Mouse (Mus musculus): ENCODE data around the gene Rreb1. TPM values are rescaled to one million over a fixed set of nuclear protein-coding genes. Genes with fewer than 3 reads are reported as not detected.

Rreb1 gene
- total RNA-seq, 2 experiments from 2014 or later: 44.6 to 48.8 TPM

GRCm38 (mm10) chr13:37779251-37779667, 1.1 kb downstream of the Rreb1 start:
- DNase-seq: no peak

- no peak for DNase-seq
These were observed 3.4 kb downstream of the Rreb1 start for GRCm38 (mm10) chr13:37781557-37781956.

GRCm38 (mm10) chr13:37782144-37782543, 3.9 kb downstream of the Rreb1 start:
- no peak for DNase-seq

GRCm38 (mm10) chr13:37783676-37784075, 5.5 kb downstream of the Rreb1 start:
- no peak for DNase-seq

- DNase-seq: no peak
These were observed 6.0 kb downstream of the Rreb1 start for GRCm38 (mm10) chr13:37784226-37784625.

GRCm38 (mm10) chr13:37792739-37793336, 14.6 kb downstream of the Rreb1 start:
- DNase-seq: no peak

GRCm38 (mm10) chr13:37798811-37799210, 20.6 kb downstream of the Rreb1 start:
- no peak for DNase-seq

- no peak for DNase-seq
These were observed 21.2 kb downstream of the Rreb1 start for GRCm38 (mm10) chr13:37799413-37799812.

GRCm38 (mm10) chr13:37801101-37802075, 23.2 kb downstream of the Rreb1 start:
- peak; percentile 20 for DNase-seq

GRCm38 (mm10) chr13:37802246-37803003, 24.2 kb downstream of the Rreb1 start:
- DNase-seq: no peak

- no peak for DNase-seq
These were observed 25.0 kb downstream of the Rreb1 start for GRCm38 (mm10) chr13:37803244-37803643.

GRCm38 (mm10) chr13:37804023-37804422, 25.8 kb downstream of the Rreb1 start:
- no peak for DNase-seq

- no peak for DNase-seq
These were observed 36.8 kb downstream of the Rreb1 start for GRCm38 (mm10) chr13:37815001-37815400.

- no peak for DNase-seq
These were observed 38.5 kb downstream of the Rreb1 start for GRCm38 (mm10) chr13:37816736-37817135.

- peak; percentile 49 for DNase-seq
These were observed 43.2 kb downstream of the Rreb1 start for GRCm38 (mm10) chr13:37821413-37821812.

GRCm38 (mm10) chr13:37824331-37824920, 46.2 kb downstream of the Rreb1 start:
- DNase-seq: no peak

- peak; percentile 21 for DNase-seq
These were observed 46.9 kb downstream of the Rreb1 start for GRCm38 (mm10) chr13:37824956-37825645.

GRCm38 (mm10) chr13:37825646-37826280, 47.6 kb downstream of the Rreb1 start:
- DNase-seq: peak; percentile 65

- DNase-seq: peak; percentile 78
These were observed 48.2 kb downstream of the Rreb1 start for GRCm38 (mm10) chr13:37826281-37826993.

GRCm38 (mm10) chr13:37826994-37827262, 48.7 kb downstream of the Rreb1 start:
- DNase-seq: no peak
